In genomic region chr7:45093516-45093905, GRCm38 (mm10) we compare ENCODE assay signal across 11 mouse cellular contexts. TPM values are rescaled to one million over a fixed set of nuclear protein-coding genes. Genes with fewer than 3 reads are reported as not detected.
DNase-seq lines count a peak whose midpoint lies in the region; ATAC-seq and TF ChIP-seq lines count a peak whose summit lies in the region.
"Had no signal": no experiment of that assay in that cellular context is flagged by ENCODE, and none has a peak within 500 bp of the region (broad histone marks: within the 10 kb centered on the region; RNA-seq: fewer than 3 reads in every experiment).

No protein-coding gene starts in this region.

- no peaks in the 10 kb centered on the region; the same call in 1 of the 2 replicates for H3K79me2 ChIP-seq in MEL (ENCODE audit: control insufficient read depth, insufficient read depth, low read length, poor library complexity)

- H3K4me1 ChIP-seq in heart, embryonic 13.5 days = peaks cover 28% of the 10 kb centered on the region
- peaks cover 5 to 20% of the 10 kb centered on the region in 2 experiments for H3K4me1 ChIP-seq in MEL (ENCODE audit: control insufficient read depth in 1 of 2, insufficient read depth in 2 of 2, low read length in 2 of 2)
- H3K4me1 ChIP-seq in limb, embryonic 10.5 days = peaks cover 51% of the 10 kb centered on the region

- no peaks in the 10 kb centered on the region for H3K27me3 ChIP-seq in heart, embryonic 13.5 days (replicated peaks)
- no peaks in the 10 kb centered on the region for H3K27me3 ChIP-seq in MEL (ENCODE audit: control insufficient read depth in 1 of 2, insufficient read depth in 2 of 2, low read length in 2 of 2)
- no peaks in the 10 kb centered on the region for H3K27me3 ChIP-seq in limb, embryonic 10.5 days (ENCODE audit: low read depth, poor library complexity, severe bottlenecking)
- H3K27me3 ChIP-seq: Patski had no signal

- H3K9me3 ChIP-seq in heart, embryonic 13.5 days = no peaks in the 10 kb centered on the region
- H3K9me3 ChIP-seq in MEL (replicated peaks; ENCODE audit: insufficient read depth, low read length) = no peaks in the 10 kb centered on the region
- no peaks in the 10 kb centered on the region for H3K9me3 ChIP-seq in limb, embryonic 10.5 days (replicated peaks)

- intact Hi-C loops in heart, postnatal 10 days (cut with DNase I) = no loop called here

- DNase-seq in heart, postnatal 10 days = no peak
- peak; percentile 29 for DNase-seq in CD4-positive helper T cell, adult 2 months (ENCODE audit: low read depth, low spot score)
- peak; percentile 36 for DNase-seq in MEL (ENCODE audit: low read depth, low spot score)
- peak; percentile 81 for DNase-seq in limb, embryonic 10.5 days (ENCODE audit: low spot score)
- DNase-seq in left cerebral cortex, adult 9 months (ENCODE audit: low spot score in 2 of 2) = no peak
- no peak for DNase-seq in cerebellum, adult 9-10 months
- no peak for DNase-seq in frontal cortex, postnatal 36 days (ENCODE audit: low spot score in 2 of 2)
- DNase-seq: heart, postnatal 14 days had no signal

- no peak for ATAC-seq in heart, embryonic 13.5 days (ENCODE audit: extremely low read depth, insufficient number of reproducible peaks, low FRiP score, low TSS enrichment)
- ATAC-seq: Patski had no signal

- H3K4me2 ChIP-seq in heart, embryonic 13.5 days = no peak overlapping the region

- WGBS in heart, embryonic 13.5 days = 34% methylated on average over 15 of the region's 18 CpGs
- 20% methylated on average over 18 of the region's 18 CpGs for WGBS in limb, embryonic 10.5 days

- TF ChIP-seq RAD21 in MEL (IDR thresholded peaks at IDR 0.05; ENCODE audit: low read depth, low read length) = no peak

- TF ChIP-seq POLR2A in MEL (IDR thresholded peaks at IDR 0.05; ENCODE audit: control insufficient read depth in 1 of 2, insufficient read depth in 1 of 2, low read depth in 1 of 2, low read length in 2 of 2, poor library complexity in 1 of 2) = no peak

- no peak overlapping the region for H3K9ac ChIP-seq in heart, embryonic 13.5 days
- no peak overlapping the region for H3K9ac ChIP-seq in MEL (ENCODE audit: control insufficient read depth, low read depth, low read length, poor library complexity, severe bottlenecking)

- peak overlapping the region; percentile 90; the same call in 1 of the 2 replicates for H3K27ac ChIP-seq in heart, embryonic 13.5 days (replicated peaks)
- no peak overlapping the region for H3K27ac ChIP-seq in MEL (ENCODE audit: control insufficient read depth, low read depth, low read length)
- peak overlapping the region; percentile 91 for H3K27ac ChIP-seq in limb, embryonic 10.5 days

- no peak overlapping the region for H3K4me3 ChIP-seq in heart, embryonic 13.5 days
- no peak overlapping the region for H3K4me3 ChIP-seq in MEL (ENCODE audit: control insufficient read depth in 1 of 2, insufficient read depth in 1 of 2, low read depth in 2 of 2, low read length in 2 of 2)
- peak overlapping the region; percentile 29 for H3K4me3 ChIP-seq in limb, embryonic 10.5 days
- H3K4me3 ChIP-seq: erythroblast, embryonic 14.5 days had no signal

- H3K36me3 ChIP-seq in heart, embryonic 13.5 days = peaks cover 20% of the 10 kb centered on the region
- H3K36me3 ChIP-seq in MEL (ENCODE audit: control insufficient read depth in 1 of 2, insufficient read depth in 2 of 2, low read length in 2 of 2) = peaks cover 0 to 12% of the 10 kb centered on the region in 2 experiments; a peak in 2 of 4 replicates
- peaks cover 16% of the 10 kb centered on the region for H3K36me3 ChIP-seq in limb, embryonic 10.5 days

- no peak for TF ChIP-seq EP300 in MEL (IDR thresholded peaks at IDR 0.05; ENCODE audit: low read depth in 1 of 2, low read length in 2 of 2)

- no peak for TF ChIP-seq CTCF in MEL (IDR thresholded peaks at IDR 0.05 in 2 of 3, conservative IDR thresholded peaks at IDR 0.05 in 1 of 3; ENCODE audit: control insufficient read depth in 1 of 3, insufficient read depth in 1 of 3, low read depth in 2 of 3, low read length in 3 of 3, poor library complexity in 1 of 3, severe bottlenecking in 1 of 3)

TF ChIP-seq in MEL, 35 proteins besides CTCF, POLR2A, EP300 and RAD21:
- TF ChIP-seq GATA1 (IDR thresholded peaks at IDR 0.05; ENCODE audit: low read depth, low read length) (no peak), E2F4 (IDR thresholded peaks at IDR 0.05; ENCODE audit: borderline replicate concordance, low read depth, low read length) (no peak), UBTF (IDR thresholded peaks at IDR 0.05; ENCODE audit: borderline replicate concordance, insufficient read depth, low read depth, low read length) (no peak), USF1 (IDR thresholded peaks at IDR 0.05; ENCODE audit: low read depth, low read length) (no peak), POLR2AphosphoS2 (IDR thresholded peaks at IDR 0.05; ENCODE audit: low read length) (no peak), HCFC1 (IDR thresholded peaks at IDR 0.05; ENCODE audit: low read depth, low read length) (no peak)

RNA-seq across cellular contexts. Expression of gene Rcn3, which starts 1.5 kb away (rescaled TPM):
- 271 and 277 TPM in 2 replicates for polyA plus RNA-seq in heart, embryonic 13.5 days (2015; fragmentation: Nextera tagmentation; extraction: Ambion mirVana)
- total RNA-seq in heart, postnatal 10 days (2021) = 10 to 100 TPM; 76.5 to 83.4 TPM
- 16.0 and 29.3 TPM in 2 replicates for total RNA-seq in MEL (2012; rRNA removed)
- polyA plus RNA-seq in MEL (2012; ENCODE audit: insufficient read depth in 1 of 2, insufficient read length in 2 of 2, low read depth in 1 of 2, low replicate concordance in 2 of 2, missing spikeins in 1 of 2) = 10 to 100 TPM in 1 of 2 experiments, not detected in 1; 43.0 TPM
- polyA plus RNA-seq in limb, embryonic 10.5 days (2016; fragmentation: Nextera tagmentation; extraction: Ambion mirVana) = 175 and 210 TPM in 2 replicates

RNA-seq across cellular contexts. Expression of gene Fcgrt, which starts 10.1 kb away (rescaled TPM):
- 38.0 and 38.1 TPM in 2 replicates for polyA plus RNA-seq in heart, embryonic 13.5 days (2015; fragmentation: Nextera tagmentation; extraction: Ambion mirVana)
- 10 to 100 TPM; 65.4 to 69.2 TPM for total RNA-seq in heart, postnatal 10 days (2021)
- total RNA-seq in MEL (2012; rRNA removed) = 0.26 and 0.27 TPM in 2 replicates
- polyA plus RNA-seq in MEL (2012; ENCODE audit: insufficient read depth in 1 of 2, insufficient read length in 2 of 2, low read depth in 1 of 2, low replicate concordance in 2 of 2, missing spikeins in 1 of 2) = 1 to 10 TPM in 1 of 2 experiments, not detected in 1; 1.7 TPM
- 5.2 and 7.8 TPM in 2 replicates for polyA plus RNA-seq in limb, embryonic 10.5 days (2016; fragmentation: Nextera tagmentation; extraction: Ambion mirVana)

RNA-seq across cellular contexts. Expression of gene Rps11, which starts 30.7 kb away (rescaled TPM):
- polyA plus RNA-seq in heart, embryonic 13.5 days (2015; fragmentation: Nextera tagmentation; extraction: Ambion mirVana) = 982 and 1,095 TPM in 2 replicates
- total RNA-seq in heart, postnatal 10 days (2021) = 100 to 1,000 TPM; 752 to 773 TPM
- total RNA-seq in MEL (2012; rRNA removed) = 2,482 and 2,708 TPM in 2 replicates
- 1,000 to 10,000 TPM; 3,189 to 5,434 TPM for polyA plus RNA-seq in MEL (2012; ENCODE audit: insufficient read depth in 1 of 2, insufficient read length in 2 of 2, low read depth in 1 of 2, low replicate concordance in 2 of 2, missing spikeins in 1 of 2)
- polyA plus RNA-seq in limb, embryonic 10.5 days (2016; fragmentation: Nextera tagmentation; extraction: Ambion mirVana) = 1,846 and 2,302 TPM in 2 replicates

RNA-seq across cellular contexts. Expression of gene Prrg2, which starts 31.0 kb away (rescaled TPM):
- polyA plus RNA-seq in heart, embryonic 13.5 days (2015; fragmentation: Nextera tagmentation; extraction: Ambion mirVana) = 12.5 and 13.6 TPM in 2 replicates
- total RNA-seq in heart, postnatal 10 days (2021) = 10 to 100 TPM; 10.9 to 11.3 TPM
- total RNA-seq in MEL (2012; rRNA removed) = 7.5 and 7.7 TPM in 2 replicates
- 10 to 100 TPM in 1 of 2 experiments, not detected in 1; 16.9 TPM for polyA plus RNA-seq in MEL (2012; ENCODE audit: insufficient read depth in 1 of 2, insufficient read length in 2 of 2, low read depth in 1 of 2, low replicate concordance in 2 of 2, missing spikeins in 1 of 2)
- 16.8 and 24.8 TPM in 2 replicates for polyA plus RNA-seq in limb, embryonic 10.5 days (2016; fragmentation: Nextera tagmentation; extraction: Ambion mirVana)

RNA-seq across cellular contexts. Expression of gene Nosip, which starts 31.3 kb away (rescaled TPM):
- 46.6 and 49.6 TPM in 2 replicates for polyA plus RNA-seq in heart, embryonic 13.5 days (2015; fragmentation: Nextera tagmentation; extraction: Ambion mirVana)
- 10 to 100 TPM; 33.9 to 35.9 TPM for total RNA-seq in heart, postnatal 10 days (2021)
- 49.9 and 50.7 TPM in 2 replicates for total RNA-seq in MEL (2012; rRNA removed)
- 10 to 100 TPM in 1 of 2 experiments, not detected in 1; 78.9 TPM for polyA plus RNA-seq in MEL (2012; ENCODE audit: insufficient read depth in 1 of 2, insufficient read length in 2 of 2, low read depth in 1 of 2, low replicate concordance in 2 of 2, missing spikeins in 1 of 2)
- 80.4 and 81.2 TPM in 2 replicates for polyA plus RNA-seq in limb, embryonic 10.5 days (2016; fragmentation: Nextera tagmentation; extraction: Ambion mirVana)

Comparison
In these comparisons a context has a peak if more than half of its experiments do, and no peak if none do; other contexts are left out.
1. DNase-seq: peak in CD4-positive helper T cell, adult 2 months (single experiment), MEL (single experiment) and limb, embryonic 10.5 days (single experiment); none in heart, postnatal 10 days (0 of 2), left cerebral cortex, adult 9 months (0 of 2), cerebellum, adult 9-10 months (single experiment) and frontal cortex, postnatal 36 days (0 of 2).